Mouse (Mus musculus): ENCODE measurements around the gene Itpr1.

DNA sequence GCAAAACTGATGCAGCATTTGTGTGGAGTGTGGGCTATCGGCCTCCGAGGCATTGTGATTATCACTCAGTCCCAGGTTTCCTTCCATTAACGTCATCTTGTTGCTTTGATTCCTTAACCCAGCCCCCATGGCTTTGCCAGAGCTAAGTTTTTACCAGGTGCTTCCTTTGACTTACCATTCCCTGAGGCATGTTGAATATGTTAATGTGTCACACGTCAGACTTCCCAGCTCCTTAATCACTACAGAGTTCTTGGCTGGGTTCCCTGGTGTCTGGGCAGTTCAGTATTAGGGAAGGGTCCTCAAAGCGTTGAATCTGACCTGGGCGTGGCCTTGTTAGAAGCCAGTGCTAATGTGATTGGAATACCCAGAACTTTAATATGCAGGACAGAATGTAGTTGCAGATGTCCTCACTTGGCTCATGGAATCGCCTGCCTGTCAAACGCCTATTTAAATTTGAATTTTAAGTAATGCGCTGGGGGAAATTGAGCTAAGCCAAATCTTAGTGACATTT is 23.6 kb downstream of the Itpr1 start:
- TF ChIP-seq POLR2A (IDR thresholded peaks at IDR 0.05; ENCODE audit: insufficient read depth, low read length) (no peak), CTCF (IDR thresholded peaks at IDR 0.05; ENCODE audit: low read depth, low read length) (no peak), EP300 (IDR thresholded peaks at IDR 0.05; ENCODE audit: insufficient read depth, low read depth, low read length) (no peak)

Data from ES-Bruce4 (cell line).